Mouse (Mus musculus) brain, embryonic 14.5 days (tissue): ENCODE measurements around the gene Cenpv.
"Not testable (repeated sequence)": the region's sequence is repeated elsewhere in the genome, so short reads cannot be mapped to it uniquely, and the experiment has no call there.

ENCODE experiments used
- CTCF ChIP-seq: fragments of 200-500 bp; IDR thresholded peaks from 2 replicates; pipeline ENCODE4 v1.5.1; 2012; ENCODE audit warnings: inconsistent platforms, mild to moderate bottlenecking, moderate library complexity, borderline replicate concordance; ENCODE audit not compliant: insufficient read depth, insufficient read length; ENCODE audit errors: extremely low read depth
- POLR2A ChIP-seq: fragments of 200-500 bp; IDR thresholded peaks from 2 replicates; pipeline ENCODE4 v1.6.1; 2012; ENCODE audit warnings: mild to moderate bottlenecking, inconsistent platforms, borderline replicate concordance; ENCODE audit not compliant: poor library complexity, insufficient read depth, insufficient read length, severe bottlenecking; ENCODE audit errors: extremely low read depth

GRCm38 (mm10) chr11:62508816-62509215, 30.2 kb downstream of the Cenpv start:
- not testable (repeated sequence) for TF ChIP-seq CTCF, POLR2A
